ENCODE assay signal across 8 mouse cellular contexts in the genomic region with DNA sequence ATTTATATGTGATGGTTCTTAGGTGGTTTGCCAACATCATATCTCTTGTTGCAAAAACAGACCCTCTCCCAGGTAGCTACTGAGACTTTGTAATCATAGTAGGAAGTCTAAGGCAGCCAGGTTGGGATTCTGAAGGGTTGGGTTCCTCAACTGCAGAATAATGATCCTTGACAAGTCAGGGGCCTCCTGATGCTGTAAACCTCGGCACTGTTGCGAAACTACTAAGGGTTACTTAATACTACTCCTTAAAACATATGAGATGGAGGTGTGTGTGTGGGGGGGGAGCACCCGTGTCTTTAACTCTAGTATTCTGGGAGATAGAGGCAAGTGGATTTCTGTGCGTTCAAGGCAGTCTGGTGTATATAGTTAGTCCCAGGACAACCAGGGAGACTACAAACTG. TPM values are rescaled to one million over a fixed set of nuclear protein-coding genes. Genes with fewer than 3 reads are reported as not detected.
DNase-seq lines count a peak whose midpoint lies in the region; ATAC-seq lines count a peak whose summit lies in the region.
"Had no signal": no experiment of that assay in that cellular context is flagged by ENCODE, and none has a peak within 500 bp of the region (broad histone marks: within the 10 kb centered on the region; RNA-seq: fewer than 3 reads in every experiment).

No protein-coding gene starts in this region.

- no peak overlapping the region for H3K4me3 ChIP-seq in neural tube, embryonic 11.5 days (ENCODE audit: low read depth, low read length)
- peak overlapping the region; percentile 95 for H3K4me3 ChIP-seq in heart, embryonic 16.5 days (ENCODE audit: low read length)
- peak overlapping the region; percentile 78 for H3K4me3 ChIP-seq in liver, embryonic 15.5 days (replicated peaks)

- no peaks in the 10 kb centered on the region for H3K9me3 ChIP-seq in neural tube, embryonic 11.5 days (ENCODE audit: control insufficient read depth, low read length)
- no peaks in the 10 kb centered on the region for H3K9me3 ChIP-seq in heart, embryonic 16.5 days (replicated peaks; ENCODE audit: control insufficient read depth, low read length)
- no peaks in the 10 kb centered on the region for H3K9me3 ChIP-seq in liver, embryonic 15.5 days (replicated peaks)

- no peak overlapping the region for H3K27ac ChIP-seq in neural tube, embryonic 11.5 days (ENCODE audit: low read depth, low read length)
- H3K27ac ChIP-seq in heart, embryonic 16.5 days (ENCODE audit: low read length): no peak overlapping the region
- no peak overlapping the region for H3K27ac ChIP-seq in liver, embryonic 15.5 days (replicated peaks)

- no peaks in the 10 kb centered on the region for H3K36me3 ChIP-seq in neural tube, embryonic 11.5 days (ENCODE audit: control insufficient read depth, insufficient read depth, low read length)
- peaks cover 7% of the 10 kb centered on the region; the same call in 1 of the 2 replicates for H3K36me3 ChIP-seq in heart, embryonic 16.5 days (ENCODE audit: control insufficient read depth, insufficient read depth)
- H3K36me3 ChIP-seq in liver, embryonic 15.5 days (replicated peaks): no peaks in the 10 kb centered on the region

- no peak for ATAC-seq in neural tube, embryonic 11.5 days (ENCODE audit: insufficient read depth, low FRiP score, low TSS enrichment)
- ATAC-seq in heart, embryonic 16.5 days (replicated peaks; ENCODE audit: extremely low read depth, insufficient read depth, low FRiP score): no peak
- no peak for ATAC-seq in liver, embryonic 15.5 days (ENCODE audit: insufficient read depth)

- peak overlapping the region; percentile 92; the same call in 1 of the 2 replicates for H3K4me2 ChIP-seq in neural tube, embryonic 11.5 days (ENCODE audit: low read depth)
- peak overlapping the region; percentile 79 for H3K4me2 ChIP-seq in heart, embryonic 16.5 days (ENCODE audit: low read depth, low read length)
- H3K4me2 ChIP-seq in liver, embryonic 15.5 days: peak overlapping the region; percentile 95

- H3K27me3 ChIP-seq in neural tube, embryonic 11.5 days (ENCODE audit: control insufficient read depth, insufficient read depth, low read length): no peaks in the 10 kb centered on the region
- H3K27me3 ChIP-seq in heart, embryonic 16.5 days (ENCODE audit: control insufficient read depth, insufficient read depth, low read length): no peaks in the 10 kb centered on the region
- no peaks in the 10 kb centered on the region for H3K27me3 ChIP-seq in liver, embryonic 15.5 days

- peaks cover 8% of the 10 kb centered on the region for H3K4me1 ChIP-seq in neural tube, embryonic 11.5 days (ENCODE audit: control insufficient read depth, insufficient read depth, low read length)
- H3K4me1 ChIP-seq in heart, embryonic 16.5 days (ENCODE audit: control insufficient read depth, insufficient read depth, low read length): peaks cover 16% of the 10 kb centered on the region
- H3K4me1 ChIP-seq in liver, embryonic 15.5 days (replicated peaks): peaks cover 25% of the 10 kb centered on the region

- H3K9ac ChIP-seq in neural tube, embryonic 11.5 days (ENCODE audit: low read length): no peak overlapping the region; the same call in 1 of the 2 replicates
- peak overlapping the region; percentile 94 for H3K9ac ChIP-seq in heart, embryonic 16.5 days (ENCODE audit: low read length)
- no peak overlapping the region for H3K9ac ChIP-seq in liver, embryonic 15.5 days

- DNase-seq in neural tube, embryonic 11.5 days (ENCODE audit: low spot score): no peak
- DNase-seq in neural tube, embryonic 10.5 days (ENCODE audit: extremely low spot score, low spot score): no peak
- no peak for DNase-seq in right cerebral cortex, adult 18-20 months
- no peak for DNase-seq in retina, embryonic 14.5 days (ENCODE audit: low spot score)
- no peak for DNase-seq in embryo, embryonic 9.5 days (ENCODE audit: extremely low spot score)
- DNase-seq: thymus, postnatal 14 days had no signal

- WGBS in neural tube, embryonic 11.5 days: 77% methylated on average over 4 of the region's 4 CpGs
- WGBS in heart, embryonic 16.5 days: 66% methylated on average over 4 of the region's 4 CpGs
- WGBS in liver, embryonic 15.5 days (ENCODE audit: insufficient replicate concordance): 52% methylated on average over 4 of the region's 4 CpGs

RNA-seq across cellular contexts. Expression of gene Rab33b, which starts 1.6 kb away (rescaled TPM):
- polyA plus RNA-seq in neural tube, embryonic 11.5 days (2014; fragmentation: Nextera tagmentation; extraction: Ambion mirVana): 13.4 and 14.7 TPM in 2 replicates
- polyA plus RNA-seq in heart, embryonic 16.5 days (2015; fragmentation: Nextera tagmentation; extraction: Ambion mirVana): 15.6 and 16.9 TPM in 2 replicates
- polyA plus RNA-seq in liver, embryonic 15.5 days (2015; fragmentation: Nextera tagmentation; extraction: Ambion mirVana): 4.4 and 4.7 TPM in 2 replicates
